Mouse (Mus musculus): ENCODE data around the gene Mef2a.
"Not testable (repeated sequence)": the region's sequence is repeated elsewhere in the genome, so short reads cannot be mapped to it uniquely, and the experiment has no call there.

Mef2a gene

DNA sequence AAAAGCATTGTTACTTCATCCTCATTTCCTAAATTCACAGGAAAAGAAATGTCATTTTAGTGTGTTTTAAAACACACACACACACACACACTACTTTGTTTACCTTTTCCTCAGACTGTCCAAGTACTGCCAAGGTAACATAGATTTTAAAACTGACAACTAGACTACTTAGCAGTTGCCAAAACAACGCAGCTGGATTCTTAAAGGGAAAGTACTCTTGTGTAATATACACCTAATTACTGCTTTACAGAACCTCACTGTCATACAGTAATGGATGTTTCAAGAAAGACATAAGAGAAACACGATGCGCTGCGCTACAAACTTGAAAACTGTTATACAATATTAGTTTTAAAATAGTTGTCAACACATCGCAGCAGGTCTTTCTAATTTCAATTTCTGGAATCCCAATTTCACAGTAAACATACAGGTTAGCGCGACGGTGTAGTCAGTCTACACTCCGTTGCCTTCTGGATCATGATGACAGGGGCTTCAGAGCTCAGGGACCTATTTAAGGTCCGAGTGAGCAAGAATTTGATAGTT is 1.2 kb downstream of the Mef2a start:
- peak; percentile 22 for DNase-seq (ENCODE audit: low read depth, low spot score)

DNA sequence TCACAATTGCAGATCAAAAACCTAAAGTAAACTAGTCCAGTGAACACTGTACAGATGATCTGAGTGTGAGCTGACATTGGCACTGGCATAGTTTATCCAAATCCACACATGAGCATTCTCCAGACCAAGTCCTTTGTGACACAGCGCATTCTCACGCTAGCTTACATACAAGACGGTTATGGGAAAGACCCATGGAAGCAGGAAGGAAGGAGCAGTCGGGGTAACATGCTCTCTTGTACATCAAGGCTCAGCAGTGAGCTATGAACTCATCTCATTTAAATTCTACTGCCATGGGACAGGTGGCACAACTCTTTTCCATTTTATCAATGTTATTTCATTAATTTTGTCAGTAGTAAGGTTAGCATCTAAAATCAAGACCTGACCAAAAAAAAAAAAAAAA is 3.0 kb downstream of the Mef2a start:
- no peak for DNase-seq (ENCODE audit: low read depth, low spot score)

DNA sequence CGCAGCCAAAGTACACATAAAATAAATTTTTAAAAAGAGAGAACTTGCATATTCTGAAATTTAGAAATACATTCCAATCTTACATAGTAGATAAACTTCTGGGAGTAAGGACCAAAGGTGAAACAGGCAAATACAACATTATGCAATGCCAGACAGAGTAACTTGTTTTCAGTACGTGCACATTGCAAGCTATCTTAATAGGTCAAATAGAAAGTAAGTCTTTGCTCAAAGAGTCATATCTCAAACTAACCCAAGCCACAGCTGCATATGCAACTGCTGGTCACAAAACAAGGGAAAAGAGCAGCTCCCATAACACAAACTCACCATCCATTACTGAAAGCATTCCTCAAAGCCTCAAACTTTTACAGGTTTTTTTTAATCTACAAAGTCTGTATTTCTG is 4.3 kb downstream of the Mef2a start:
- no peak for DNase-seq (ENCODE audit: low read depth, low spot score)

DNA sequence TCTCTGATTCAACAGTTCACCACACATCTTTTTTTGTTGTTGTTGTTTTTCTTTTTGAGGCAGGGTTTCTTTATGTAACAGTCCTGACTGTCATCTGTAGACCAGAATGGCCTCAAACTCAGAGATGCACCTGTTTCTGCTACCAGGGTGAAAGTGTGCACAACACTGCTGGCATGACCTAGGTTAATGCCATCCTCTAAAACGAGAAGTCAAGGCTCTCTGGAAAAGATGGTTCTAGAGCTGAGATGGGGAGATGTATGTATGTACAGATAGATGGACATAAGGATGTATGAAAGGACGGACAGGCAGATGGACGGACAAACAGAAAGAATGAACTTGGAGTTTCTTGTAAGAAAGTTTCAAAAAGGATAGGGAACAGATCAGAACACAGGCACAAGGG is 12.1 kb downstream of the Mef2a start:
- no peak for DNase-seq (ENCODE audit: low read depth, low spot score)

DNA sequence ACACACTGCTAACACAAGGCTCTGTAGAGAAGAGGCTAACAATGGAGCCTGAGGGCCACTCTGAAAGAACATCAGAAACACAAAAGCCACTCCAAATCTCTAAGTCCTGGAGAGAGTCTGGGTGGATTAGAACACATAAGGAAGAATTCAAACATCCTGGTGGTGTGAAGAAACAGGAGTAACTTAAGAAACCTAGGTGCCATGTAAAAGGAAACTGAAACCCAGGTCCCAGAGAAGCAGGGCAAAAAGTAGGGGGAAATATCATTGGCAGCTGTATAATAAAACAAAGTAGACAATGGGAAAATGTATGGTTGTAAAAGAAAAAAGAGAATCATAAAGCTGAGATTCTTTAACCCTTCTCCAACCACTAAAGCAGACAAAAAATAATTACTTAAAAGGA is 12.8 kb downstream of the Mef2a start:
- DNase-seq (ENCODE audit: low read depth, low spot score), result no peak

DNA sequence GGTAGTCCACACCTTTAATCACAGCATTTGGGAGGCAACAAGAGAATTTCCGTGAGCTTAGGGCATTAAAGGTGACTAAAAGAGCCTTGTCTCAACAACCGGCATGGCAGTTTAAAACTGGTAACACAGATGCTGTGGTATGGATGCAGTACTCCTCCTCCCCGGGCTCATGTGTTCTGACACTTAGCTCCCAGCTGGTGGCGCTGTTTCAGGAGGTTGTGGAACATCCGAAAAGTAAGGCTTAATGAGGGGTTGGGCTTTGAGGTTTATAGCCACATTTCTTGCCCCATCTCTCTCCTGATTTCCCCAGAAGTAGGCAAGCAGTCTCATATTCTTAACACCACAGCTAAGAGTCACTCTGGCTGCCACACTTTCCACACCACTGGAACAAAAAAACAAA is 16.8 kb downstream of the Mef2a start:
- no peak for DNase-seq (ENCODE audit: low read depth, low spot score)

DNA sequence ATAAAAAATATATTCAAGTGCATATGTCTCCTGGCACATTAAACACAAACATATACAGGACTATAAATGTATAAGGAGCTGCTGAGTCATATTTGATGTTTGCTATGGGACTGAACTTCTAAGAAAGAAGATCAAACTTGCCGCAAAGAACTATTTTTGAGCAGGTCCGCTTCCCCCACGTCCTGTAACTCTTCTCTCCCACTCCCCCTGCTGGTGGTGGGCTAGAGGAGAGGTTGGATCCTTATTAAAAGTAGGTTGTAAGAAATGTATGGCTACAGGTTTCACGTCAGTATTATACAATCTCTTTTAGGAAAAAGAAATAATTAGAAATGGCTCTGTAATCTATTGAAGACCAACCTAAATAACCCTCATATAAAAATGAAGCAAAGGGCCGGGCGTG is 19.0 kb downstream of the Mef2a start:
- no peak for DNase-seq (ENCODE audit: low read depth, low spot score)

DNA sequence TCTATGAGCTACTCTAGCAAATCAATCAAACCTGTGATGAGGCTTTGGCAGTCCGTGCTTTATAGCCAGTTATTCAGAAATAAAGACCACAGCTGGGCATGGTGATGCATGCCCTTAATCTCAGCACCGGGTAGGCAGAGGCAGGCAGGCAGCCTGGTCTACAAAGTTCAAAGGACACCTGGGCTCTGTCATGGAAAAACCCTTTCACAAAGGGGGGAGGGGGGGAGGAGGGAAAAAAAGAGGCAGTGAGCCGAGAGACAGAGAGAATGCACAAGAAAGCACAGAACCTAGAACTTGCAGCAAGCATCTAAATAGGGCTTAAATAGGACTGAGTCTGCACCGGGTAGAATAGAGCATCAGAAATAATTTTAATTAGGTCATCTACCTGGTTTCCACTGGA is 19.7 kb downstream of the Mef2a start:
- DNase-seq (ENCODE audit: low read depth, low spot score), result no peak

DNA sequence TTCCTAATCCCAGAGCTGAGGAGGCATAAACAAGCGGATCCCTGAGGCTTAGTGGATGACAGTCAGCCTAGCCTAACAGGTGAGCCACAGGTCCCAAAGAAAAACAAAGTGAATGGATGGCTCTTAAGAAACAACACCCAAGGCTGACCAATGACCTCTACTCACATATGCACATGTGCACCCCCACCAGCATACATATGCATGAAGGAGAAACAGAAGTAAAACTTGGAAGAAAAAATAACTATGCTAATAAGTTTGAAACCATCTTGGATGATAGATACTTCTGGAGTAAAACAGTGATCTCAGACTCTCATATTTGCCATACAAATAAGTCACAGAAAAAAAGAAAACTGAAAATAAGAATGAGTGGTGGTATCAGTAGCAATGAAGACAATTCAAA is 28.2 kb downstream of the Mef2a start:
- DNase-seq (ENCODE audit: low read depth, low spot score), result no peak

DNA sequence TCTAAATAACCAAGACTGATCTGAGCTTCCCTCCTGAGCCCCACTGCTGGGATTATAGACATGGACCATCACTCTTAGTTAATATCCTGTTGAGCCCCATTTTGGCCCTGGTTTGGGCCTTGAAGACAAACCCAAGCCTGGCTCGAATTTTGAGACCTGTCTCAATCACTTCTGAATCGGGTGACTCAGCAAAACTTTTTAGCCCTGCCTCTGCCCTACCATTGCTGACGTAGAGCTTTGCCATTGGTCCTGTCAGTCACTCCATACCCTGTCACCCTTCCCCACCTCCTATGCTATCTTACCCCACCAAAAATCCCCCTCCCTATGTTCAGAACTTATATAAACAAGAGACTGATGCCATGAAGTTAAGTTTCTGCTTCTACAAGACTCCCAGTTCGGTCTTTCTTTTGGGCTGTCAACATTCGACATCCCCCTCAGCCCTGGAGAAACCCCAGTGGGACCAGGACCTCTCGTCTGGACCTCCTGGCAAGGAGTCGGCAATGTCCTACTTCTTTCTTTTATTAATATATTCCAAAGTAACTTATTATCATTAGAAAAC is 30.5 kb downstream of the Mef2a start:
- DNase-seq (ENCODE audit: low read depth, low spot score), result peak; percentile 9

DNA sequence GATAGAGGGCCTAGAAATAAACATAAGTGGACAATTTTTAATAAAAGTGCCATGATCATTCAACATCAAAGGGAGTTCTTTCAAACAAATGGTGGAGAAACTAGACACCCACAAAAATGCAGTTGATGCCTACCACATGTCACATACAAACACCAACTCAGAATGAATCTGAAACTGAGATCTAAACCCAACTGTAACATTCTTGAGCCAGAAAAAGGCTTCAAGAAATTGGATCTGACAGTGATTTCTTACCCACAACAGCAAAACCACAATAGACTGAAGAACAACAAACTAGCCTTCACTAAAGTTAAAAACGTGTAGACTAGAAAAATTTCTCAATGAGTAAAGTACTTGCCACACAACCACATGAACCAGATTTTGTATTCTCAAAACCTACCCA is 52.3 kb downstream of the Mef2a start:
- peak; percentile 12 for DNase-seq (ENCODE audit: low read depth, low spot score)

DNA sequence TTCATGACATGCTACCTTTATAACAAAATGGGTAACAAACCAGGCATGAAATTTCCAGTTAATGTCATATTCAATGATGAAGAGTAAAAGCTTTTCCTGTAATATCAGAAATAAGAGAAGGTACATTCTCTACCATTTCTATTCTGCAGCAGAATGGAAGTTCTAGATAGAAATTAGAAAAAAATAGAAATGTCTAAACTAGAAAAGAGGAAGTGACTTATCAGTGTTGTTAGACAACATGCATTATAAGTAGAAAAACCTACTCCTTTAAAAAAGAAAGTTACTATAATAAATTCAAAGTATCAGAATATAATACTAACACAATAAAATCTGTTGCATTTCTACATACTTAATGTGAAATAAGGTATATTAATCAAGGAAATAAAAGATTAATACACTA is 54.0 kb downstream of the Mef2a start:
- DNase-seq (ENCODE audit: low read depth, low spot score), result no peak

DNA sequence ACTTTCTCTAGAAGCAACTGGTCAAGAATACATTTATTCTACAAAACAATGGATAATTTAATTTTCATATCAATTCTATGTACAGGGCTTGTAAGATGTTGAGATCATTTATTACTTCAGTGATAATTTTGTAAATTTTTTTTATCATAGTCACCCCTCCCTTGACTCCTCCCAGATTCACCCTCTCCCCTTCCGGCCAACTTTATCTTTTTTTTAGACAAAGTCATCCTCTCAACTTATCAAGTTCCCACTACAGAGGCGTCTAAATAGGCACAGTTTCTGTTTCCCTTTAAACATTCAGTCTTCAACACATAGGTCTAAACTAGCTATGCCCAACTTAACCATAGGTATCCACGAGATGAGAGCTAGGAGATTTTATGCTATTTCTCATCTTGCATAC is 59.5 kb downstream of the Mef2a start:
- no peak for DNase-seq (ENCODE audit: low read depth, low spot score)

DNA sequence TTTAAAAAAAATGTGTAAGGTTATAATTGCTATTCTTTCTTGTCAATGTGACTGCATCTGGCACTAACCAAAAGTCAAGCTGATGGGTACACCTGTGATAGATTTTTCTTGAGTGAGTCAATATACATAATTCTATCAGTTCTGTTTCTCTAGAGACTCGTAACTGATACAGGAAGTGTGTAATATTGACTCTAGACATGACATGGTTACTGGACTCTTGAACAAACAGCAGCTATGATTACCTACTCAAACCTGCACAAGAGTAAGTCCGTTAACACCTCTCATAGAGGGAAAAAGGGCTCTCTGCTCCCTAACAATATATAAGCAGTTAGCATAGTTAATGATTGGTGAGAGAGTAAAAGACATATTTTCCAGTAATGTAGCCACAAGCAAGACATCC is 62.5 kb downstream of the Mef2a start:
- no peak for DNase-seq (ENCODE audit: low read depth, low spot score)

DNA sequence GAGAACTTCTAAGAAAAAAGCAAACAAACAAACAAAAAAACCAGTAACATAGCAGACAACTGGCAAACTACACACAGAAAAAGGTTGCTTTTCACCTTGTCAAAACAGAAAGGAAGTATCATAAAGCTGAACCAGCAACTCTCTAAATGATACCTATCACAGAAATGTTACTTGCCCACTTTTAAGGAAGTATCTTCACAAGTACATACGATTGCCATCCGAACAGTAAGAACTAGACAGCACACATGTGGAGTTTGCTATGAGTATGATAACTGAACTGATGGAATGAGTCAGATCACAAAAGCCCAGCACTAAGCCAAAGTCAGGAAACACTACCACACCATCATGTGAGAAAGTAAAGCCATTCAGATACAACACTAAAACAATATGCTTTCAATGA is 64.6 kb downstream of the Mef2a start:
- no peak for DNase-seq (ENCODE audit: low read depth, low spot score)

DNA sequence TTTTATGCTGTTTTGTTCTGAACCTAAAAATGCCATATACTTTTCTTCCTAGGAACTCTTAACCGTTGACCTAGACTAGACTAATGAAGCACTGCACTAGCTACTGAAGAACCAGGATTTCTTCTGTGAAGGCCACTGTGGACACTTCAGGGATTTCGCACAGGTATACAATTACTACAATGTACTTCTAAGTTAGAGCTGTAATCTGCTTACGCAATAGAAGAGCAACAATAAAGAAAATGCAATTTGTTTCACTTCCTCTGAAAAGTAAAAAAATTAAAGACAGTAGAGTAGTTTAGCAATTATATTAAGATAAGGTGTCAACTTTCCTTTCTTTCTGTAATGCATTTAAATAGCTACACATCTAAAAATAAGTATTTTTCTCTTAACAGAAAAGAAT is 65.6 kb downstream of the Mef2a start:
- no peak for DNase-seq (ENCODE audit: low read depth, low spot score)

DNA sequence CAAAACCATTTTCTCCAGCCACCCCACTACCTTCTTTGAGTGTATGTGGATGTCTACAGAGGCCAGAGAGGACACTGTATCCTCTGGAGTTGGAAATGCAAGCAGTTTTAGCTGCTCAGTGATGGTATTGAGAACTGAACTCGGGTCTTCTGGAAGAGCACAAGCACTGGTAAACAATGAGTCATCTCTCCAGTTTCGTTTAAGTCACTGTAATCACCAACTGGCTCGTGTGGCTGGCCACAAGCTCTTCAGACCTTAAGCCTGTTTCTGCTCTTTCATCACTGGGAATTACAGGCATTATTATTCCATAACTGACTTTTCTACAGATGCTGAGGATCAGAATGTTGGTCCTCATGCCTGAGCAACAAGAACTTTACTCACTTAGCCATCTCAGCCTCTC is 67.7 kb downstream of the Mef2a start:
- DNase-seq (ENCODE audit: low read depth, low spot score), result no peak

DNA sequence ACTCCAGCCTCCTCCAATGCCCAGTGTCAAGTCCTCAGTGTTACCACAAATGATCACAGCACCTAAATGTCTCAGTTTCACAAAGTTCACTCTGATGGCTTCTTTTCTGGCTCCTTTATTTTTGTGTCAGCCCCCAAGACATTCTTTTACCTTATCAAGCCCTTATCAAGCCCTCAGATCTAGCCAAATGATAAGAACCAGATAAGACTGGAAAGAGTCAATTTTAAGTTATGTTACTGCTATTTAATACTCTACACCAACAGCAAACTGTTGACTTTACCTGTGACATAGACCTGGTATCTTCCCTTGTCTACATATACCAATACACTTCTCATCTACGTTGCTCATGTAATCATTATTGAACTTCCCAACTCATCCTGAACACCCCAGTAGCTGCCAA is 76.2 kb downstream of the Mef2a start:
- no peak for DNase-seq (ENCODE audit: low read depth, low spot score)

DNA sequence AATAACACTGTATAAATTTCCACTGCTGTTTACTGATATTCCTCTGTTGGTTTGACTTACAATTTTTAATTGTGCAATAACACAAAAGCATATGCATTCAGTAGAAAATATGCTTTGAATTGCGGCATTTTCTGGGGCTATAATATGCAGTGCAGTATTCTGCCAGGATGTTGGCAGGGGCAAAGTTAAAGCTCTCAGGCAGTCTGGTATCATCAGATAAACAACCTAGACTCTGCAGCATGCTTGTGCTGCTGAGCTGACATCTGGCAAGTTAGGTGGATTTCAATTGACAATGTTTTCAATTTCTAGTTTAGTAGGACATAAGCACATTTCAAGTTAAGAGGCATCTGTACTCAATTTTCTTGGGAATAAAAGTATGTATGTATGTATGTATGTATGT is 81.3 kb downstream of the Mef2a start:
- DNase-seq (ENCODE audit: low read depth, low spot score), result no peak

DNA sequence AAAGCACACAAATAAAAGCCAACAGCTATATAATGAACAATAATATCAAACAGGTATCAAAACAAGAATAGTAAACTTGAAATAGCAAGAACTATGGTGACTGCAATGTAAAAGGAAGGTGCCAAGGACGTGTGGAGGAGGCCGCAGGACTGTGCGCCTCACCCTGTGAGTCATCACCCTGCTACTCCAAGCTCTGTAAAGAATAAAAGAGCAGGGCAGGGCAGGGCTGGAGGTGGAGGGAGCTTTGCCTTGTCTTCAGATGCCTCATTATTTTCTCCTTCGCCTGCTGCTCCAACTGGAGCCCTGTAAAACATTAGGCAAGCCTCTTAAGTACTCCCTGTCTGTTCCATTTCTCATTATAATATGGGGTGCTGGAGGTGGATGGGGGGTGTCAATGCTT is 85.2 kb downstream of the Mef2a start:
- DNase-seq (ENCODE audit: low read depth, low spot score), result peak; percentile 78

DNA sequence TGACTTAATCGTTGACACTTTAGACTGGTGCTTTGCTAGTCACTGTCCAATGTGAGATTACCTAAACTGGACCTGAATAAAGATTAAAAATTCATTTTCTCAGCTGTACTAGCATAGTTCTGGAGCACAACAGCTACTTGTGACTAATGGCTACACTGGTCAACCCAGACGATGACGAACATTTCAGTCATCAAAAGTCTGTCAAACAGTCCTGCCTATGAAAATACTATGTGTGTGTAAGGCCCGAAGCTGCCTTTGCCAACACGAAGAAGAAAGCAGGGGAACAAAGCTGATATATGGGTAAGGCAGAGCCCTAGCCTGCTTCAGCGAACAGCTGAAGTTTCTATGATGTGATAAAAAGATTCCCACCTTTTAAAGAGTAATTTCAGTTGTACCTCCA is 89.1 kb downstream of the Mef2a start:
- DNase-seq (ENCODE audit: low read depth, low spot score), result peak; percentile 64

DNA sequence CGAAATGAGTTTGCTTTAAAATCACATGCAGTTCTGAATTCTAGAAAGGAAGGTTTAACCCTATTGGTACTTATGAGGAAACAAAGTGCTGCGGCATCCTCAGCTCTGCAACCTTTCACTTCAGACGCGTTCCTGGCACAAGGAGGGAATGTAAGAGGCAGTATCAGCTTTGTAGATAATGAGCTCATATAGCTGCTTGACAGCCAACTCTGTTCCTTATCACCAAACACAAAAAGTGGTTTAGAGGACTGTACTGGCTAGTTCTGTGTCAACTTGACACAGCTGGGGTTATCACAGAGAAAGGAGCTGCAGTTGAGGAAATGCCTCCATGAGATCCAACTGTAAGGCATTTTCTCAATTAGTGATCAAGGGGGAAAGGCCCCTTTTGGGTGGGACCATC is 102.2 kb downstream of the Mef2a start:
- not testable (repeated sequence) for DNase-seq (ENCODE audit: low read depth, low spot score)

DNA sequence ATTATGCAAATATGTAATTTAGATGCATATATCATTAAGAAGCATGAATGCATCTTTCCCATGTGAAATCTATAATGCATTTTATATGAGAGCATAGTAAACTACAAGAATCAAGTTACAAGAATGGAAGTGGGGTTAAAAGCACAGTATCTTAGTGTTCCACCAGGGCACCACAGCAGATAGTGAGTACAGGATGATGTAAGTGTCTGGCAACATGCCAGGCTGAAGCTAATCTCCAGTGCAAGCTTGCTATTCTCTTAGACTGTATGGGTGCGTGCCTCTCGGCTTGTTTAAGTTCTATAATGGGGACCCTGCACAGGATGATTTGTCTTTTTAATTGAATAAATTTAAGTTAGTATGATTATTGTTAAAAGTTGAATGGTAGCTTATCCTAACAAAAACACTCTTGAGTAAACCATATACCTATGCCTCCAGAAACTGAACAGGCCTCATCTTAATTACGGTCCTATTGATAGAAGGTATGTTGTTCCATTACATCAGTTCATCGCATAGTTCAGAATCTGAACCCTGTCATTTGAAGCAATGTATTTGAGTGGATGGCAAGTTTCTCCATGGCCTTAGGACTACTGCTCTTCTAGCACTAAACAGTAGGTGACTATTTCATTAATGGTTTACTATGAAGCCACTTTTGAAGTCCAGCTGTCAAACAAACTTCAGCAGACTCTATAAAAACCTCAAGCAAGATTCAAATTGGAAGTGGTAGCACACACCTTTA is 112.7 kb downstream of the Mef2a start:
- DNase-seq (ENCODE audit: low read depth, low spot score), result peak; percentile 74

DNA sequence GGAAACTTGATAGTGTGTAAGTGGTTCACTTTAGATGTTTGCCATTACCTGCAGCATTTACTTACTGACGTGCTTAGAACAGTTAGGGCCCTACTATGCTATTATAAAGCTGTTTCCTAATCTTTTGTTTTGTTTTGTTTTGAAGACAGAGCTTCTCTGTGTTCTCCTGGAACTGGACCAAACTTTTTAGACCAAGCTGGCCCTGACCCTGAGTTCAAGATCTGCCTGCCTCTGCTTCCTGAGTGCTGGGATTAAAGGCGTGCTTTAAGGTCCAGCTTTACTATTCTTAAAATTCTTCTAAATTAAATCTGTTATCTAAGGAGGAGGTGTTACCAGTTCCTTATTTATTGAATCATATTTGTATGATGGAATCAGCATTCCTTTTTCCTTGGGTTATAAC is 126.6 kb downstream of the Mef2a start:
- no peak for DNase-seq (ENCODE audit: low read depth, low spot score)
